In the genomic region with DNA sequence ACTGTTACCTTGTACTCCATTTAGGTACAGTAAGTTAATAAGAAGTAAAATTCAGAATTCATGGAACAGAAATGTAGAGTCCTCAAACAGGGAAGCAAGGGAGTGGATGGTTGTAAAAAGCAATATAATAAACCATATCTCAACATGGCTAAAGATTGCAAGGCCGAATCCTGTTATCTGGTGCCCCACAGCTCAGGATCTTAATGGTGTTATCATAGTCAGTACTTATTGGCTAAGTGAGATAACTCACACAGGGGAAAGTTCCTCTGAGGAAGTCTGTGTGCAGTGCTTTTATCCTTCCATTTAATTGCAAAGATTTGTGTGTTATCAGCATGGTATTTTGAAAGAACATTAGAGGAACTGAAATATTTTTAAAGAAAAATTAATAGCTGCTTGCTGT, we compare ENCODE assay signal across 24 mouse cellular contexts.
DNase-seq lines count a peak whose midpoint lies in the region; ATAC-seq and TF ChIP-seq lines count a peak whose summit lies in the region.
"Had no signal": no experiment of that assay in that cellular context is flagged by ENCODE, and none has a peak within 500 bp of the region (broad histone marks: within the 10 kb centered on the region; RNA-seq: fewer than 3 reads in every experiment).

No protein-coding gene starts in this region.

- peak; percentile 63; the same call in 1 of the 2 replicates for ATAC-seq in intestine, embryonic 15.5 days
- no peak for ATAC-seq in intestine, postnatal 0 days
- ATAC-seq in intestine, embryonic 16.5 days = peak; percentile 81
- ATAC-seq: activated CD4-positive, CD25-positive, alpha-beta regulatory T cell, adult 4 months; CD4-positive, CD25-positive, alpha-beta regulatory T cell, adult 4 months; Patski had no signal

- no peaks in the 10 kb centered on the region for H3K9me3 ChIP-seq in intestine, embryonic 15.5 days
- no peaks in the 10 kb centered on the region for H3K9me3 ChIP-seq in intestine, postnatal 0 days (ENCODE audit: control insufficient read depth)
- H3K9me3 ChIP-seq in MEL (replicated peaks; ENCODE audit: insufficient read depth, low read length) = no peaks in the 10 kb centered on the region
- H3K9me3 ChIP-seq in intestine, embryonic 16.5 days (ENCODE audit: control insufficient read depth, low read length) = no peaks in the 10 kb centered on the region
- H3K9me3 ChIP-seq: G1E had no signal

- WGBS in intestine, embryonic 15.5 days = 64% methylated on average over 1 of the region's 1 CpGs
- WGBS in intestine, postnatal 0 days = 44% methylated on average over 1 of the region's 1 CpGs
- WGBS in intestine, embryonic 16.5 days = 53% methylated on average over 1 of the region's 1 CpGs
- 31% methylated on average over 1 of the region's 1 CpGs for WGBS in heart, adult 2 months

- H3K27me3 ChIP-seq in intestine, embryonic 15.5 days (replicated peaks) = no peaks in the 10 kb centered on the region
- no peaks in the 10 kb centered on the region for H3K27me3 ChIP-seq in intestine, postnatal 0 days (replicated peaks; ENCODE audit: control insufficient read depth, insufficient read depth, low read length)
- H3K27me3 ChIP-seq in MEL (ENCODE audit: control insufficient read depth in 1 of 2, insufficient read depth in 2 of 2, low read length in 2 of 2) = no peaks in the 10 kb centered on the region
- H3K27me3 ChIP-seq in intestine, embryonic 16.5 days (replicated peaks; ENCODE audit: control insufficient read depth, insufficient read depth, low read length) = no peaks in the 10 kb centered on the region
- no peaks in the 10 kb centered on the region for H3K27me3 ChIP-seq in heart, adult 2 months (ENCODE audit: control insufficient read depth, insufficient read depth, low read length)
- H3K27me3 ChIP-seq: CH12.LX, Patski had no signal

- TF ChIP-seq POLR2A in MEL (IDR thresholded peaks at IDR 0.05; ENCODE audit: control insufficient read depth in 1 of 2, insufficient read depth in 1 of 2, low read depth in 1 of 2, low read length in 2 of 2, poor library complexity in 1 of 2) = no peak
- TF ChIP-seq POLR2A in brain, embryonic 14.5 days (IDR thresholded peaks at IDR 0.05; ENCODE audit: borderline replicate concordance, extremely low read depth, insufficient read depth, insufficient read length, poor library complexity, severe bottlenecking) = no peak
- TF ChIP-seq POLR2A in heart, adult 2 months (IDR thresholded peaks at IDR 0.05; ENCODE audit: insufficient read depth, low read depth, low read length) = no peak

- H3K36me3 ChIP-seq in intestine, embryonic 15.5 days = no peaks in the 10 kb centered on the region
- no peaks in the 10 kb centered on the region for H3K36me3 ChIP-seq in intestine, postnatal 0 days (ENCODE audit: control insufficient read depth, insufficient read depth)
- no peaks in the 10 kb centered on the region for H3K36me3 ChIP-seq in MEL (ENCODE audit: control insufficient read depth in 1 of 2, insufficient read depth in 2 of 2, low read length in 2 of 2)
- H3K36me3 ChIP-seq in intestine, embryonic 16.5 days (ENCODE audit: control insufficient read depth, insufficient read depth, low read length) = no peaks in the 10 kb centered on the region
- H3K36me3 ChIP-seq in heart, adult 2 months (ENCODE audit: control insufficient read depth, insufficient read depth, low read length) = no peaks in the 10 kb centered on the region
- H3K36me3 ChIP-seq: G1E had no signal

- TF ChIP-seq RAD21 in MEL (IDR thresholded peaks at IDR 0.05; ENCODE audit: low read depth, low read length) = no peak

- intact Hi-C loops in heart, adult 2 months (cut with DNase I) = no loop called here

- no peak overlapping the region for H3K27ac ChIP-seq in intestine, embryonic 15.5 days
- no peak overlapping the region for H3K27ac ChIP-seq in intestine, postnatal 0 days (ENCODE audit: low read depth, low read length)
- no peak overlapping the region for H3K27ac ChIP-seq in MEL (ENCODE audit: control insufficient read depth, low read depth, low read length)
- H3K27ac ChIP-seq in intestine, embryonic 16.5 days (ENCODE audit: low read length) = no peak overlapping the region
- H3K27ac ChIP-seq in heart, adult 2 months = no peak overlapping the region

- TF ChIP-seq EP300 in MEL (IDR thresholded peaks at IDR 0.05; ENCODE audit: low read depth in 1 of 2, low read length in 2 of 2) = no peak
- TF ChIP-seq EP300 in heart, adult 2 months (IDR thresholded peaks at IDR 0.05; ENCODE audit: insufficient read depth, low read depth, low read length) = no peak

- H3K79me2 ChIP-seq in MEL (ENCODE audit: control insufficient read depth, insufficient read depth, low read length, poor library complexity) = no peaks in the 10 kb centered on the region
- H3K79me2 ChIP-seq in heart, adult 2 months (replicated peaks; ENCODE audit: control insufficient read depth, insufficient read depth, low read length) = no peaks in the 10 kb centered on the region

- no peaks in the 10 kb centered on the region for H3K4me1 ChIP-seq in intestine, embryonic 15.5 days (replicated peaks)
- no peaks in the 10 kb centered on the region for H3K4me1 ChIP-seq in intestine, postnatal 0 days (replicated peaks; ENCODE audit: control insufficient read depth, insufficient read depth, low read length)
- no peaks in the 10 kb centered on the region for H3K4me1 ChIP-seq in MEL (ENCODE audit: control insufficient read depth in 1 of 2, insufficient read depth in 2 of 2, low read length in 2 of 2)
- no peaks in the 10 kb centered on the region for H3K4me1 ChIP-seq in intestine, embryonic 16.5 days (ENCODE audit: control insufficient read depth, insufficient read depth, low read length)
- H3K4me1 ChIP-seq in heart, adult 2 months (ENCODE audit: control insufficient read depth, insufficient read depth, low read length) = no peaks in the 10 kb centered on the region

- no peak overlapping the region for H3K4me3 ChIP-seq in intestine, embryonic 15.5 days (replicated peaks)
- H3K4me3 ChIP-seq in intestine, postnatal 0 days (ENCODE audit: low read depth, low read length) = no peak overlapping the region
- H3K4me3 ChIP-seq in MEL (ENCODE audit: control insufficient read depth in 1 of 2, insufficient read depth in 1 of 2, low read depth in 2 of 2, low read length in 2 of 2) = no peak overlapping the region
- no peak overlapping the region for H3K4me3 ChIP-seq in intestine, embryonic 16.5 days (ENCODE audit: low read length)
- no peak overlapping the region for H3K4me3 ChIP-seq in heart, adult 2 months

- H3K4me2 ChIP-seq in intestine, embryonic 15.5 days (replicated peaks) = no peak overlapping the region
- H3K4me2 ChIP-seq in intestine, postnatal 0 days (replicated peaks; ENCODE audit: low read depth) = no peak overlapping the region
- no peak overlapping the region for H3K4me2 ChIP-seq in intestine, embryonic 16.5 days (ENCODE audit: low read depth, low read length)

- no peak for DNase-seq in MEL (ENCODE audit: low read depth, low spot score)
- DNase-seq in brain, embryonic 14.5 days (ENCODE audit: low read depth) = peak; percentile 3
- no peak for DNase-seq in layer of hippocampus, adult 8-10 months (ENCODE audit: low spot score in 2 of 2)
- no peak for DNase-seq in heart, adult 2 months
- no peak for DNase-seq in cerebellum, adult 8-10 months
- DNase-seq: adrenal gland, adult 2 months; adrenal gland, adult 8-10 months; adrenal gland, postnatal 10 days; adrenal gland, postnatal 14 days; adrenal gland, postnatal 25 days; adrenal gland, postnatal 36 days; B cell, adult 2 months; cerebellum, adult 11 months; cerebellum, adult 11-12 months; cerebellum, adult 18-20 months; cerebellum, adult 2 months had no signal

- H3K9ac ChIP-seq in intestine, embryonic 15.5 days = no peak overlapping the region
- no peak overlapping the region for H3K9ac ChIP-seq in intestine, postnatal 0 days (ENCODE audit: low read depth, low read length)
- H3K9ac ChIP-seq in MEL (ENCODE audit: control insufficient read depth, low read depth, low read length, poor library complexity, severe bottlenecking) = no peak overlapping the region
- no peak overlapping the region for H3K9ac ChIP-seq in intestine, embryonic 16.5 days (ENCODE audit: low read depth, low read length)
- H3K9ac ChIP-seq in heart, adult 2 months (ENCODE audit: low read depth, low read length) = no peak overlapping the region

- no peak for TF ChIP-seq CTCF in intestine, postnatal 0 days (IDR thresholded peaks at IDR 0.05; ENCODE audit: low read depth)
- TF ChIP-seq CTCF in MEL (IDR thresholded peaks at IDR 0.05 in 2 of 3, conservative IDR thresholded peaks at IDR 0.05 in 1 of 3; ENCODE audit: control insufficient read depth in 1 of 3, insufficient read depth in 1 of 3, low read depth in 2 of 3, low read length in 3 of 3, poor library complexity in 1 of 3, severe bottlenecking in 1 of 3) = no peak
- TF ChIP-seq CTCF in brain, embryonic 14.5 days (IDR thresholded peaks at IDR 0.05; ENCODE audit: borderline replicate concordance, extremely low read depth, insufficient read depth, insufficient read length) = no peak
- no peak for TF ChIP-seq CTCF in heart, adult 2 months (IDR thresholded peaks at IDR 0.05)

TF ChIP-seq in MEL, 35 proteins besides CTCF, POLR2A, EP300 and RAD21:
- TF ChIP-seq TCF12 (IDR thresholded peaks at IDR 0.05; ENCODE audit: low read depth, low read length) = peak; percentile 30; the same call in 1 of the 2 replicates
- TF ChIP-seq ZMIZ1 (IDR thresholded peaks at IDR 0.05; ENCODE audit: low read depth, low read length) = no peak
